8 mouse cellular contexts compared by ENCODE assay signal in genomic region chr7:130968537-130968936, GRCm38 (mm10). TPM values are rescaled to one million over a fixed set of nuclear protein-coding genes. Genes with fewer than 3 reads are reported as not detected.
DNase-seq lines count a peak whose midpoint lies in the region; ATAC-seq and TF ChIP-seq lines count a peak whose summit lies in the region.

No protein-coding gene starts in this region.

- H3K36me3 ChIP-seq in liver, postnatal 0 days (replicated peaks; ENCODE audit: insufficient read depth, low read length), result no peaks in the 10 kb centered on the region

- TF ChIP-seq EP300 in liver, postnatal 0 days (IDR thresholded peaks at IDR 0.05; ENCODE audit: low read depth), result no peak

- peak; percentile 41 for ATAC-seq in liver, postnatal 0 days

- TF ChIP-seq CTCF in liver, postnatal 0 days (IDR thresholded peaks at IDR 0.05; ENCODE audit: low read depth), result peak; percentile 31; the same call in 1 of the 2 replicates

- H3K27ac ChIP-seq in liver, postnatal 0 days (ENCODE audit: low read depth), result no peak overlapping the region

- no peaks in the 10 kb centered on the region for H3K4me1 ChIP-seq in liver, postnatal 0 days (ENCODE audit: insufficient read depth)

- DNase-seq in liver, postnatal 0 days, result no peak
- DNase-seq in liver, result no peak
- peak; percentile 61 for DNase-seq in adrenal gland, adult 8-10 months
- peak; percentile 70 to 77 for DNase-seq in heart, adult 18-20 months
- peak; percentile 31 for DNase-seq in lung, postnatal 36 days
- DNase-seq in left cerebral cortex, adult 9 months (ENCODE audit: low spot score in 2 of 2), result no peak
- no peak for DNase-seq in ovary, postnatal 14 days (ENCODE audit: low spot score)
- DNase-seq in right cerebral cortex, postnatal 4 days, result no peak

- no peak overlapping the region for H3K4me3 ChIP-seq in liver, postnatal 0 days (ENCODE audit: low read depth, low read length)

- no peaks in the 10 kb centered on the region for H3K27me3 ChIP-seq in liver, postnatal 0 days (ENCODE audit: insufficient read depth, low read length)

- H3K9me3 ChIP-seq in liver, postnatal 0 days (ENCODE audit: low read length), result no peaks in the 10 kb centered on the region

- no peak overlapping the region for H3K9ac ChIP-seq in liver, postnatal 0 days (replicated peaks)

- H3K4me2 ChIP-seq in liver, postnatal 0 days (ENCODE audit: low read depth, low read length), result no peak overlapping the region

- 54% methylated on average over 7 of the region's 7 CpGs for WGBS in liver, postnatal 0 days (ENCODE audit: insufficient replicate concordance)

RNA-seq across cellular contexts. Expression of gene Htra1, which starts 32.6 kb away (rescaled TPM):
- 0.61 and 0.83 TPM in 2 replicates for polyA plus RNA-seq in liver, postnatal 0 days (2015; fragmentation: Nextera tagmentation; extraction: Ambion mirVana)
- 10 to 100 TPM; 33.0 to 88.6 (median 61.0) TPM for total RNA-seq in adrenal gland, adult 8-10 months (2022)
- total RNA-seq in heart, adult 18-20 months (2021), result 100 to 1,000 TPM; 109 to 122 TPM

Comparison
In these comparisons a context has a peak if more than half of its experiments do, and no peak if none do; other contexts are left out.
1. DNase-seq: peak in adrenal gland, adult 8-10 months (single experiment), heart, adult 18-20 months (2 of 2) and lung, postnatal 36 days (single experiment); none in liver, postnatal 0 days (single experiment), liver (single experiment), left cerebral cortex, adult 9 months (0 of 2), ovary, postnatal 14 days (single experiment) and right cerebral cortex, postnatal 4 days (single experiment).